Mouse (Mus musculus) megakaryocyte, embryonic 14.5 days (primary cell): ENCODE measurements around the gene Fgd3.

ENCODE experiments used
- FLI1 ChIP-seq: IDR thresholded peaks from 2 replicates; pipeline ENCODE4 v1.6.1; 2012; ENCODE audit warnings: low read length, inconsistent platforms, mixed read lengths
- GATA1 ChIP-seq: IDR thresholded peaks from 3 replicates; pipeline ENCODE4 v1.6.1; 2012; ENCODE audit warnings: mixed read lengths, low read length, inconsistent platforms, borderline replicate concordance

DNA sequence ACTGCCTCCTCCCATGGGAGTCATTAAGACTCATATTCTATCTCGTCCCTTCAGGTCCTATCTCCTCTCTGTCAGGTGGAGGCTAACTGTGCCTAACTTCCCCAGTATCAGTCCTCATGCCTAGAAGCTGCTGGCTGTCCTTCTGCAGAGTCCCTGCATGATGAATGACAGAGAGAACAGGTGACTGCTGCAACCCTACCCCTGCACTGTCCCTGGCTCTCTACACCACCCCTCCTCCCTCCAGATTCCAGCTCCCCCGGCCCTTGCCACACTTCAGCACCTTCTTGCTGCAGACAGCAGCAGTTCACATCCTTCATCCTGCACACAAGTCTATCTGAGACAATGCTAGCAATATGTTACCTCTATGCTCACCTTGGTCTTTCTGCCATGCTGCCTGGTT is 37.9 kb downstream of the Fgd3 start:
- TF ChIP-seq GATA1, result no peak
- no peak for TF ChIP-seq FLI1
